Mouse (Mus musculus) spleen, postnatal 4 days (tissue): Measurements from ENCODE around the gene Barhl2.

Experiments used
- DNase-seq, 2 experiments: peaks; one replicate each; pipeline ENCODE4 v3.0.0; 2022; ENCODE audit warnings: low spot score in 2 of 2

The Barhl2 gene

DNA sequence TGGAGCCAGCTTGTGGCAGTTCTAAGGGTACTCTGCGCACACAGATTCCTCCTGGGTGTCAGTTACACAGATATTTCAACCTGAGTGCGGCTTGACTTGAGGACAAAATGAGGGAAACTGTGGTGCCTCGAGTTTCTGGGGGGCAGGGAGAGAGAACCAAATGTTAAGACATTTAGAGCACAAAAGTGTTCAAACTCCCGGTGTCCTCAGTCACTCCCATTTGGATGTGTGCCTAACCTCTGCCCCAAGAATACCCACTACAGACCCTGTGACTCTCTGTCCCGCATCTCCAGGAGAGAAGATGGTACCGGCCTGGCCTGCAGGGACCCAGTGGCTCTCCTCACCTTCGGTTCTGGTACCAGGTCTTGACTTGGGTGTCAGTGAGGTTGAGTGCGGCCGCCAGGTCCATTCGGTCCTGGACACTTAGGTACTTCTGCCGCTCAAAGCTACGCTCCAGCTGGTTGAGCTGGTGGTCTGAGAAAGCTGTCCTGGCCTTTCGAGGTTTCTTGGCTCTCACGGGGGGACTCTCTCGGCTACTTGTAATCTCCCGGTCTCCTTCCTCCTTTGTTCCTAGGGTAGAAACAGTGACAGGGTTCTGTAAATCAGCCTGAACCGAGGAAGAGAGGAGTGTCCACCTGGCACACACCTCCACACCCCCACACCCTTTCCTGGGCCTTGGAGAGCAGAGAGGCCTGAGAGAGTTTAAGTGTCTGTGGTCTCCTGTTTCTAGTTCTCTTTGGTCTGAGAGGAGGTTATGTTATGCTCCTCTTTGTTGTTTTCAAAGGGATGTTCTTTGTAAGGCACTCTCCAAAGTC lies 2.7 kb downstream of the Barhl2 start:
- DNase-seq: no peak

DNA sequence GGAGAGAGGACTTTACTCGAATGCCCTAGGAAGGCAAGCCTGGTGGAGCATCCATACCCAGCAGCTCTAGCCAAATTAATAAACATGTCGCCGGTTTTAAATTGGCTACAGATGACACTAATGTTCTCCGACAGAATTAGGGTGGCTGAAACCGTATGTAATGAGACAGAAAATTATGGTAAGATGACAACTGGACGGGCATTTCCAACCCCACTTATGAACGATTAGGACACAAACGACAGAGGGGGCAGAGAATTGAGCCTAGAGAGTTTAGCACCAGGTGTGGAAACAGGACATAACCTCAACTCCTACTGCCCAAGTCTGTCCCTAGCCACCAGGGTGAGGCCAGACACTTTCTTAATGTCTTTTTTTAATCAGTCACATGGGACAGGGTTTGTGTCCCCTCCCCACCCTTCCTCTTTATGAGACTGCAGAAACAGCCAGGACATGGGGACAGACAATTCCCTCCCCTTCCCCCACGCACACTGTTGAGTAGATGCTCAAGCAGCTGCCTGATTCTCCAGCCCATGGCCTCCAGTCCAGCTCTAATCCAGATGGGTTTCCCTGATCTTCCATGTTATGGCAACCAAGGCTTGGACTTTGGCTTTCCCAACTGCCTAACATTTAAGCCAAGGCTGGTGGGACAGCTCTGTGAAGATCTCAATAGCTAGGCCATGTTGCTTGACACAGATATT lies 3.4 kb downstream of the Barhl2 start:
- no peak for DNase-seq

DNA sequence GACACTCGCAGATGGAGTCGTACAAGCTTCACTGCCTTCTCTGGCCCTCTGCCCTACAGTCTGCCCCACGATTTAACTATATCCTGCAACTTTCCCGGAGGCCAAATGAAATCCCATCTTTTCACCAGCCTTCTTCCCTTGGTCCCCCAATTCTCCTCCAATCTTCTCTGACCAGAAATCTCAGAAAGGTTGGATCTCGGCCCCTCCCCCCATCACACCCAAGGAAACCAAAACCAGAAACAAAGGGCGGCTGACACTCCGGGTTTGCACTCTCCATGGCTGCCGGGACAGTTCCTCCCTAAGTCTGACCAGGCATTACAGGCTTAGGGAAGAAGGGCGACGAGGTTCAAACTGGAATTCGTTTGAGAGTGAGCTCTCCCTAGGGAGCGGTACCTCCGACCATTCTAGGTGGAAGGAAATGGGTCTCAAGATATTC lies 4.1 kb downstream of the Barhl2 start:
- DNase-seq: no peak

DNA sequence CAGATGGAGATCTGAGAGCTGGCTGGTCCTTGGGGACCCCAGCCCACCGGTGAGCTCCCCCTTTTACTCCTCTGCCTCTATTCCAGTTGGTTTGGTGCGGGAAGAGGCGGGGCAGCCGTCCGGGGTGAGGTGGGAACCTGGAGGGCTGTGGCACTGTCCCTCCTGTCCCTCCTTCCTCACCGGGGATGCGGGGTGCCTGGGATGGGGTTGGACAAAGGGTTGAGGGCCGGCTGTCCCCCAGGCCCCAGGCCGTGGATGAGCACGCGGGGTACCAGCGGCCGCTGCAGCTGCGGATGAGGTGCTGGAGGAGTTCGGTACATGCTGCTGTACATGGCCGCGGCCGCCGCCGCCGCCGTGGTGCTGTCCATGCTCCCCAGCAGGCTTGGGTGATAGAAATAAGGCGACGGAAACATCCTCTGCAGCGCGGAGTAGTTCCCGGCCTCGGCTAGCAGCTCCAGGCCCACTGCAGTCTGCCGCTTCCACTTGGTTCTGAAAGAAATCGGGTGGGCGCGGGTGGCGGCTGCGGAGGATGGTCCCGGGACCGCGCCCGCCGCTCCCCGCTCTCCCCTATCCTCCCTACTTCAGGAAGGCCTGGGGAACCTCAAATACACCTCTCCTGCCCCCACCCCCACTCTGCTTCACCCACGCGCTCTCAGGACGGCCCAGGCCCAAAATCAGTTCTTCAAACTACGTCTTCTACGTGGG lies 4.6 kb downstream of the Barhl2 start:
- DNase-seq: no peak

DNA sequence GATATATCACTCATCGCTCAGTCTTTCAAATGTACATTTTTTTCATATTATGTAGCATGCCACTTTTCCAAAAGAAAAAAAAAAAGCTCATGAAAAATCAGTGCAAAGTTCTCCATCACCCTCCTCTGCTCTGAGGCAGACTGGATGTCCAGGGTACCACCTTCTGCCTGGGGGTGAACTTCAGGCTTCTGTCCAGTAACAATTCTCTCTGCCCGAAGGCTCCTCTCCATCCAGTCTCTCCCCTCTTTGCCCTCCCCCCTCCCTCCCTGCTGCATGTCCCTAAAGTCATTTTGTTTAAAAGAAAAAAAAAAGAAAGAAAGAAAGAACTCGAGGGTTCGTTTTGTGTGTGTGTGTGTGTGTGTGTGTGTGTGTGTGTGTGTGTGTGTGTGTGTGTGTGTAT lies 5.3 kb downstream of the Barhl2 start:
- no peak for DNase-seq

DNA sequence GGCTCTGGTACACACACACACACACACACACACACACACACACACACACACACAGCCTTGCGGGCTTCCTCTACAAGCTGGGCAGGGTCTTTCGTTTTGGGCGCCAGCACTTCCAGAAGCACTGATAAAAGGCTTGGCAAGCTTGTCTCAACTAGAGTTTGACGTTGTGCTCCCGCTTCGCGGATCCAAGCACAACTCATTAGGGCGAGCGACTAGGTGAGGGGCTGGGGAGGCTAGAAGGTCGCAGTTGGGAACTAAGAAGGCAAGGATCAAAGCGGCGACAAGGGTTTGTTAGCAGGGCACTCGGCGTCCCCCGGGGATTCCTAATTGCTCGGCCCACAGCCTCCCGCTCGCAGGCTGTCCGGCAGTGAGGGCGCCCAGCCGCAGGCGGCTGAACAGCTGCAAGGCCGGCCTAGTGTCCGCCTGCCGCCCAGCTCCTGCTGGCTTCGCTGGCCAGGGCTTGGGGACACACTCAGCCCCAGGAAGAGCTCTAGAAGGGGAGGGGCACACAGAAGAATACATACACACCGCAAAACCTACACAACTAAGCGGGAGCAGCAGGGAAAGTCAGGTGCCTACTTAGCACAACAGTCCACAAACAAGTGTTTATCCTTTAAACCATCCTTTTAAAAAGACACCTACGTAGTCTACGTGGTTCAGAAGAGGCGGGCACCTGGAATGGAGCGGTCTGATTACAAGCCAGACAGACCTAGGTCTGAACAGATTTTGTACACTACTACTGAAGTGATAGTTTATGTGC lies 6.1 kb downstream of the Barhl2 start:
- no peak for DNase-seq

DNA sequence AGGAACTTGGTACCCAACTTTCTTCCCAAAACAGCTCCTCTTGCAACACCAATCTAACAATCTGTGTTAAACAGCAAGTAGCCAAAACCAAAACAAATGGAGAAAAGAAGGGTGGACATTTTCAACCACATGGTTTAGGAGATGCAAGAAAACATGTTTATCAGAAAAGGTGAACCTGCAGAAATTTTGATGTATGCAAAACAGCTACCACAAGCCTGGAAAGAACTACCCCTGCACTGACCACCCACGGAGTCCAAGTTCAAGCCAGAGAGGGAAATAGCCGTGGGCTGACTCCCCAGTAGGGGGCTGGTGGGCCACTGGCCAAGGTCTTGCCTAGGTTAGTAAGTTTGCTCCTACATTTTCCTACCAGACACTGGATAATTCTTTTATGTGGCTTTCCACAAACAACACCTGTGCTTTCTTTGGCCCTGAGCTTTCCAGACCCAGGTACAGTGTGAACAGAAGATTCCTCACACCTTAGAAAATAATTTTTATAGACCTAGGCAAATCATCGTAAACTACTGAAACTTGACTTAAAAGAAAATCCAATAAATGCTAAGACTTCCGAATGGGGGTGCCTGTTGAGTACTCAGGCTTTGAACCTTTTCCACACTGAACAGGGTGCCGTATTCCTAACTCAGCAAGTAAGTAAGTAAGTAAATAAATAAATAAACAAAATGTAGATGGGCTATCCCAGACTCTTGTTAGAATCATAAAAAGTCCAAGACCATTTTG lies 7.4 kb downstream of the Barhl2 start:
- DNase-seq: no peak

DNA sequence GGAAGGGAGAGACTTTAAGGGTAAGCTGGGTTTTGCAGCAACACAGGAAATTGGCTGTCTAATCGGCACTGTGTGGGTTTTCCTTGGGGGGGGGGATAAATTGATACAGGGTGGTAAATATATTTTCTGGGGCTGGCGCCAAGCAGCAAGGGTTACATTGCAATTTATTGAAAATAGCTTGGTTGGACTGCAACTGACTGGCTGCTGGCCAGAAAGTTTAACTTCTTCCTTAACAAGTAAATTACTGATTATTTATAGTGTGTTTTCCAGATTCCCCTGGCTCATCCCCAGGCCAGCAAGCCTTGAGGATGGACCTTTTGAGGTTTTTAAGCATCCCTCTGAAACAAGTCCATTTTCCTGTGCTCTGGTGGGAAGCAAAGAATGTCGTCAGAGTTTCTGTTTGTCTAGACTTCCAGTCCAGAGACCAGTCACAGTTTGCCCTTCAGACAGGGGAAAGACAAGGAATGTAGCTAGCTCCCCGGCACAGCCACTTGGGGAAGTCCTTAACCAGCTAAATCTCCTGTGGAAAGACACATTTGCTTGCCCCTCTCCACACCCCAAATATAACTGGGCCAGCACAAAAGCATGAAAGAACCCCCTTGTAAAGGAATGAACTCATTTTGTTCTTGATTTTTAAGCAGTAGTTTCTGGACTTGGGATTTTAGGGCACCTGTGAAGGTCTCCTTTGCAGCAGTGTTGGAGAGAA lies 8.1 kb downstream of the Barhl2 start:
- DNase-seq: no peak

DNA sequence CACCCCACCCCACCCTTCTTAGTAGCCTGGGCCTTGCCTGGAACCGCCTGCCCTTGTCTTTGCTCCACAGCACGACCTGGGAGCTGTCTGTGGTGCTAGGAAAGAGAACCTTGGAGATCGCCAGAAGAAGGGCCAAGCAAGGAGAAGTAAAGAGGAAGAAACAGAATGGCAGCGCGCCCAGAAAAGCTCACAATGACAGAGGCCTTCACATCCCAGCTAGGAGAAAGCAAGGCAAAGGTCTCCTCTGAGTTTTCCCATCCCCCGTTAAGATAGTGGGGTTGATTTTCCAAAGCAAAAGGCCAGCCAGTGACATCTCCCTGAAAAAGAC lies 9.2 kb downstream of the Barhl2 start:
- DNase-seq: no peak

DNA sequence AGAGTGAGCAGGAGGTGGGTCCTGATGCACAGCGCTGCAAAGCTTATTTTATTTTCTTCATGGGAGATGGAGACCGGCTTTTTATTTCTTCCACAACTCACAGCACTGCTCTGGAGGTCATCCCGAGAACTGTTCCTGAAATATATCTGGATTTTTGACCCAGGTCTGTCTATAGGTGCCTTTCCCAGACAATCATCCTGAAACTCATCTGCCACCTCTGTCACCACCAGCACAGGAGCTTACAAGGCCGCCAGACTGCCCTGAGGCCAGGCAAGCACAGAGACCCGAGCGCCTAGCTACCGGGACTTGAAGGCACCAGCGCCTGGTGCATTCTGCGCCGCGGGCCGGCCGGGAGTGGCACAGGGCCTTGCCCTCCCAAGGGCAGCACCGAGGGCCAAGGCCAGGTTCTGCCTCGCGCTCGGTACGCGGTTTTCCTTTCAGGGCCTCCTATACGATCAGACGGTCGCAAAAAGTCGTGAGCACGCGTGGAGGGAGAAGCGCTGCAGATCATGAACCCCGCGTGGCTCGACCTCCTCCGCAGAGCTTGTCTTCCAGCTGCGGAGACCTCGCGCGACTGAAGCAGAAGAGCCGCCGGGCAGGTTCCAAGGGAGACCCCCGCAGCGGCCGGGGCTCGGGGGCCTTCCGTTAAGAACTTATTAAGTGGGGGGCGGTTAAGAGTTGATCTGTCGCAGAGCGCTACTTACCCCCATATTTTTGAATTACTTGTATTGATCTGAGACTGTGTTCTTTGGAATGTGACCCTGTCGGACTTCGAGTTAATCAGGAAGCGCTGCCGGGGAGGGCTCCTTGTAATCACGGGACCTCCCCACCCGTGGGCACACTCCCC lies 9.8 kb downstream of the Barhl2 start:
- DNase-seq: no peak

DNA sequence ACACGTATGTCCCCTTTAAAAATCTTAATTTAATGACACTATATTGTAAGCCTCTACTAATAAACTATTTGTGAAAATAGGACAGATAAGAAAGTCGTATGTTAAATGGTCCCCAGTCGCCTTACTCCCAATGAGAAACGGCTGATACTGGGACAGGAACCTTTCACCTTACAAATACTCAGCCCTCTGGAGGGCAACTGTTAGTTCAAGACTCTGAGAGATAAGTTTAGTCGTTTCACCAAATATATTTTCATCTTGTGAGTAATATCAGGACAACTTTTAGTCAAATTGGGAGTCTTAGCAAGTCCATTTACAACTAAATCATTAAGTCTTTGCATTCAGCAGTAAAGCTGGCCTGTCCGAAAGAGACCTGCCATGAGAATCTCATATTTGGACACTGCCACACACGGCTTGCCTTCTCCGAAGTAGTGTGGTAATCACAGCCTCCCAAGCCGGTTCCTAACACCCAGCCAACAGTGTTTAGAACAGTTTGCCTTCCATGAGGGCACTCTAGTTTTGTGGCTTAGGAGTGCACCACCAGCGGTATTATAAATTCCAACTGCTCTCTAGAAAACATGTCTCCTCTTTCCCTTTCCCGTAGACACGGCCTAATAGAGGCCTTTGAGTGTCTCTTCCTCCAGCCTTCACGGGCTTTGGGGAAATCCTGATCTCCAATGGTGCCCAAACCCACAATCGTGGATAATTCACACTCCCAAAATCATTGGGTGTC lies 10.7 kb downstream of the Barhl2 start:
- no peak for DNase-seq

DNA sequence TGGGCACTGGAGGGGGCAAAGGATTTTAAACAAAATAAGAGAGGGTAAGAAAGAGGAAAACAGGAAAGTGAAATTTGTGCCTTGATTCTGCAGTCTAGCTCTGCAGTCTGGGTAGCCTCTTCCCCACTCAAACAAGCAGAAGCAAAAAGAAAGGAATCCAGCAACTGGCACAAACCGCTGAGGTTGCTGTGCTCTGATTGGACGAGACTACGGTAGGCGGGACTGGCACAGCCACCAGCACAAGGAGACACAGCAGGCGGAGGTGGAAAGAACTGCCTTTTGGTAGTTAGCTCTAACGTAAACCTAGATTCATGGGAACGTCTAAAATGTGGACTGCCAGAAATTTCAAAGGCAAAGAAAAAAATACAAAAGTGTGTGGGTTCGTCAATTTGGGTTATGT lies 11.4 kb downstream of the Barhl2 start:
- DNase-seq: no peak

DNA sequence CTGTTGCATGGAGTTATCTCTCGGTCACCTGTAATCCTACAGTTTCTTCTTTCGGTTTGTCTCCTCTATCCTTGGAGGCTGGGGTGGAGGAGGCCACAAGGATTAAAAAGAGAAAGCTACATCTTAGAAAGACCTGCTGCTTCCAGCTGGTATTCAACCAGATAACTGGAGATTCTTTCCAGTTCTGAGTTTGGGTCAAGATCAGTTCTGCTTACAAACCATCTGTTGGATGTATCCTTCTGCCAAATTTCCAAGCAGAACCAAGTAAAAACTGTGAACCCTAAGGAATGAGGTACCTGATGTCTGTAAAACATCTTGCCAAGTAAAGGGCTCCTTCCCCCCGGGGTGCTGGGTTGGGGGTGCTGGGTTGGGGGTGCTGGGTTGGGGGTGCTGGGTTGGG lies 12.3 kb downstream of the Barhl2 start:
- DNase-seq: no peak

DNA sequence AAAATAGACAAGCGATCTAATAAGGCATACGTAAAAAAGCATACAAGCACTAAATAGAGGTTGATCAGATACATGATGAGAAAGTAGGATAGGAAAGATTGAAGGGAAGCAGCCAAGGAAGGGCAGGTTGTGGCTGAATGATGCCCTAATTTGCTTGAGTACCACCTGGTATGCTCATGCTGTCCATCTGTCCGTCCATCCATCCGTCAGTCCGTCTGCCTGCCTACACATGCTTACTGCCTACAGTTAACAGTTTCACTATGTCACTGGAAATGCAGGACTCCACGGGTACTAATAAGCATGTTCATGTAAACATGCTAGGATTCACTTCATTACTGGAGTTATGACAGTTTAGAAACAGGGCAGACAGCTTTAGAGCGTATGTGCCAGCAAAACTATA lies 19.1 kb downstream of the Barhl2 start:
- no peak for DNase-seq

DNA sequence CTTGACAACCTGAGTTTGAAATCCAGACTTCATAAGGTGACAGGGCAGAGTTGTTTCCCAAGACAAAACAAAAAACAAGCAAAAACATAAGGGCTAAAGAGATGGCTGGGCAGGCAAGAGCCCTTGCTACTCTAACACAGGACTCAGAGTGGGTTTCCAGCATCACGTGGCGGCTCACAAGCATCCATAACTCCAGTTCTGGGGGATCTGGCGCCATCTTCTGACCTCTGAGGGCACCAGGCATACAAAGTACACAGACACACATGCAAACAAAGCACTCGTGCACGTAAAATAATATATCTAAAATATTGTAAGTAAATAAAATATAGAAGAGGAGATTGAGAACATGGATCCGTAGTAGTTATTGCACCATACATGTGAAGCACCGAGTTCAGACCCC lies 31.9 kb downstream of the Barhl2 start:
- no peak for DNase-seq

DNA sequence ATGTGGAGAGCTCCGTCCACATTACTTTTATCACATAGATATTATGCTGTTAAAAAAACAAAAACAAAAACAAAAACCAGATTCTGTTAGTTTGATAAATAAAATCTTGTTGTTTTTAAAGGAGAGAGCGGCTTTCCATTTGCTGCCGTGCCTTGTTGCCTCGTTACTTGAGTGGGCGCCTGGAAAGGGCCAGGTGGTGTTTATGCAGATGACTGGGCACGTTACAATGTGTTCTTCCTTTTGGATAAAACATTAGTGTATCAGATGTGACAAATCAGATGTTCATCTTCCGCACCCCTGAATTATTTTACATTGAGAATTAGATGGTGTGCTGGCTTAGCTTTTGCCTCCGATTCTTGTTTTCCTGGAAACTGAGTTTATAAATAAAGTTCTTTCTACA lies 37.1 kb downstream of the Barhl2 start:
- no peak for DNase-seq

DNA sequence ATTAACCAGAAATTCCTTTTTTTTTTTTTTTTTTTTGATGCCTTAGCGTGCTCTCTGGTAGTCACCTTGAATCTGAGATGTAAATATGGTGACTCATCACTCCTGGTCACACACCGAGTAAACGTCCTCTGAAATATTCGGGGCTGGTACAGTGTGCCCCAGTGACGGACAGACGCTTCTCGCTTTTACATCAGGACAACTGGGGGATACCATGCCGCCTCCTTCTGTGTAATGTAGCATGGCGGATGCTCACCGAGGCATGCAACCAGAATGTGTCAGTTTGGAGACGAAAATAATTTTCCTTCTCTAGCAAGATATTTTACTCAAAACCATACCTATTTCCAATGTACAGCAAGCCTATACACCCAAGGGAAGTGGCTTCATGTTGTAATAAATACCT lies 37.6 kb downstream of the Barhl2 start:
- DNase-seq: no peak

DNA sequence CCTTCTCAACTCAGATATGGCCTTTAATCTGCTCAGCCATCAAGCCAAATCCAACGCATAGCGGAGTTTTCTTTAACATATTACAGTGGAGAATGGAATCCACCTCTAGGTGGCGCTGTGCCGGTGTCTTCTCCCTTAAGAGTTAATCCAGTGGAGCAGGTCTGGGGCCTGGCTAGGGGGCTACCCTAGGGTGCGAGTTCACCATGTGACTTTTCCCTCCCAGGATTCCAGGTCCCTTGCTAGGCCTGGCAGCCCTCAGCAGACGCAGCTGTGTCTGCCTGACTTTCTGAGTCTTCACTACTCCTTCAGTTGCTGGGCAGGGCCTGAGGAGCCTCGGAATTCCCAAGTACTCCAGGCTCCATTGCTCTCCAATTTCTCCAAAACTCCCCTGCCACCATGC lies 40.8 kb downstream of the Barhl2 start:
- no peak for DNase-seq

DNA sequence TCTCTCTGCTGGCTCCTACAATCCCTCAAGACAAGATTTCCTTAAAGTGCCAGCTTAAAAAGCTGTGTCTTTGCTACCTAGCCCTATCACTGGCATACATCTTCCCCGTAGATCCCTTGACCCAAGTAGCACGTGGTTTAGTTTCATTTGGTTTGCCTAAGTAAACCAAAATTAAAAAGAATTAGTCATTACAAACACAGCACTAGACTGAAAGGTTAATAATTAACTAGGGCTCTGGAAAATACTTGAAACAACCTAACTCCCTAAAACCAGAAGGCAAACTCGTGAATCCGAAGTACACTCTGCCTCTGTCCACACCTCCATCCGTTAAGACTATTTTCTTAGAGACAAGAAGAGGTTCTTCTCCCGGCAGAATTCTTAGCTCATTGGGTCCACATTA lies 41.4 kb downstream of the Barhl2 start:
- no peak for DNase-seq
